Mouse (Mus musculus) lung, adult 18-20 months (tissue): Measurements from ENCODE around the gene Prmt9.

ENCODE experiments used
- DNase-seq, 2 experiments: peaks; one replicate each; pipeline ENCODE4 v3.0.0; 2022; ENCODE audit warnings: mixed read lengths in 2 of 2

Gene Prmt9

GRCm38 (mm10) chr8:77549121-77549706, at the start of gene Prmt9:
TSS of gene Prmt9 (plus strand) at chr8:77549397.
- peak; percentile 91 to 94 for DNase-seq

- DNase-seq = no peak
Measured at GRCm38 (mm10) chr8:77500264-77500663, 48.9 kb upstream of the Prmt9 start.

DNA sequence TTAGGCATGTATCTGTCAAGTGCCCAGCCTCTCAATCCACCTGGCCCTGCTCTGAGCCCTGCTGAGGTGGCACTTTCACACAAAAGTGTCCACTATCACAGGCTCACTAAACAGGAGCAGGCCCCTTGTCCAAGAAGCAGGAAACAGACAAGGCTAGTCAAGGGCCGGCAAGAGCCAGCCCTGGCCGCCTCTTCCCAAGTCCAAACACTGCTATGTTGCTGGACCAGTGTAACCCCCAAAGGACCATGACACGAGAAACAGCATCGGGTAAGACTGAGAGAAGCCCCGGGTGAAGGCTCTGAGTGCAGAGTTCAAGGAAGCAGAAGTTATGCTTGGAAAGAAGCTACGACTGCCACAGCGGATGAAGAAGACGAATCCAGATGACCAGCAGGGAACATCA, 48.1 kb upstream of the Prmt9 start:
- no peak for DNase-seq

- no peak for DNase-seq
Measured at GRCm38 (mm10) chr8:77502547-77502946, 46.6 kb upstream of the Prmt9 start.

DNA sequence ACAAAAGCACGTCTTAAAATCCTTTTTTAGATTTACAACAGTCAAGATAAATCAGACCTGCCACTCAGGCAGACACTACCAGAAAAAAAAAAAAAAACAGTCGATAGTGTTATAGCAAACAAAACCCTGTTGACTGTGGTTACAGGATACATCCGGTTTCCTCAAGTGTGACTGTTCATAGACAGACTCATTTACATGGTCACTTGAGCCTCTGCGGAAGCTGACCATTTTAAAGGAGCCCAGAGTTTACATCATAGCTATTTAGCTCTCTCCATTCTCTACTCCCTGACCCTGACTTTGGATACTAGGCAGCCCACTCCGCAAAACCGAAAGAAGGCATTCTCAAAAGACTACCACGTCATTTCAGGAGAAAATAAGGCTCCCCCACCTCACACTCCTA, 42.7 kb upstream of the Prmt9 start:
- no peak for DNase-seq

- DNase-seq = no peak
Measured at GRCm38 (mm10) chr8:77507510-77508035, 41.6 kb upstream of the Prmt9 start.

GRCm38 (mm10) chr8:77509044-77509443, 40.2 kb upstream of the Prmt9 start:
- no peak for DNase-seq

- DNase-seq = no peak
Measured at GRCm38 (mm10) chr8:77510426-77510825, 38.8 kb upstream of the Prmt9 start.

DNA sequence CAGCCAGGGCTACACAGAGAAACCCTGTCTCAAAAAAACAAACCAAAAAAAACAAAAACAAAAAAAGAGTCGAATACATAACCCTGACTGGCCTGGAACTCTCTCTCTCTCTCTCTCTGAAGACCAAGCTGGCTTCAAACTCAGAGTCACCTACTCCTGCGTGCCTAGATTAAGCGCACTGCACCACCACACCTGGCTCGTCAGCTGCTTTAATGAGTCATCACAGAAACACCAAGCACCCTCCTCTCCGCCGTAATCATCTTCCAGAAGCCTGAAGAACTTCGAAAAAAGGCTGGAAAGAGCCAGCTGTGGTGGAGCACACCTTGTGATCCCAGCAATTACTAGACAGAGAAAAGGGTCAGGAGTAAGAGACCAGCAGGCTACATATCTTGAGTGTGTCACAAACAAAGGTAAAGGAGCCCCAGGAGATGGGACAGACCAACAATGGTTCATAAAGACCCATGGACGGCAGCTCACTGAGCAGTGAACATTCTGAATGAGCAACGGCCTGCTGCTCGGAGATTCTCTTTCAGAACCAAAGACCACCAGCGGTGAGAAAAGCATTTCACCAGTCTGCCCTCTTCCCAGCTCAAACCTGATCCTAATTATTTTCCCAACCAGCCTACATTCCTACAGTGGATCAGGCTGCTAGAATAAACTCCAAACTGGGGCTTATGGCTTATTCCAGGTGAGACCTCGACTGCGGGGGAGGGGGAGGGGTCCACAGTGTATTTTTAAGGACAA, 37.3 kb upstream of the Prmt9 start:
- no peak for DNase-seq

DNA sequence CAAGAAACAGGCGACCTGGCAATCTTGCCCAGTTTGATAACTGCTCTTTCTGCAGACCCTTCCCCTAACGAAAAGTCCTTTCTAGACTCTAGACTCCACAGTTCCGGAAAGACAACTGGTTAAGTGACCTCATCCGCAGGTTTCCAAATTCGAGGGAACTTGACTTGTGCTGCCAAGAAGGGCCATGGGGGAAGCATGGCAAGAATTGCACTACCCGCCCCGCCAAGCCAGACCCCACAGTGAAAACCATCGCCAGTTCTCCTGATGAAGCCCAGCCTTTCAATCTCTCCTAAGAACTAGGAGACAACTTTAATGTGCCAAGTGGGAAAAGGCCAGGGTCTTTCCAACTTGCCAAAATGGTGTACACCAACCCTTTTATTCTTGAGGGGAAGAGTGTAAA, 34.0 kb upstream of the Prmt9 start:
- DNase-seq = no peak

DNA sequence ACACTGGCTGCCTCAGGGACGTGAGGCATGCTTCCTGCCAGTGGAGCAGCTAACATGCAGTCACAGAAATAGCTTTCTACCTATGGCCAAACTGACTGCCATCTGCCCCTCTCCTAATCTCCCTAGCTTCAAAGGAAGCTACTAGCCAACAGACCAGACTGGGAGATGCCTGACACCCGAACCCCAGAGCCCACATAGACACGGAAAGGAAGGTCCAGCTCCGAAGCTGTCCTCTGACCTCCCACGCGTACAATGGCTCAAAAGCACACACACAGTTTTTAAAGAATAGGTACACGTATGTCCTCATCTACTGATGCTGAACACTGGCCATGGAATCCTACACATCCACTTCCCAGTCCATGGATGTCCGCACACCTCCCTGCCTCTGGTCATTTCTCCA, 33.4 kb upstream of the Prmt9 start:
- no peak for DNase-seq

GRCm38 (mm10) chr8:77516845-77517244, 32.4 kb upstream of the Prmt9 start:
- DNase-seq = peak in 1 of 2 experiments; percentile 24

DNA sequence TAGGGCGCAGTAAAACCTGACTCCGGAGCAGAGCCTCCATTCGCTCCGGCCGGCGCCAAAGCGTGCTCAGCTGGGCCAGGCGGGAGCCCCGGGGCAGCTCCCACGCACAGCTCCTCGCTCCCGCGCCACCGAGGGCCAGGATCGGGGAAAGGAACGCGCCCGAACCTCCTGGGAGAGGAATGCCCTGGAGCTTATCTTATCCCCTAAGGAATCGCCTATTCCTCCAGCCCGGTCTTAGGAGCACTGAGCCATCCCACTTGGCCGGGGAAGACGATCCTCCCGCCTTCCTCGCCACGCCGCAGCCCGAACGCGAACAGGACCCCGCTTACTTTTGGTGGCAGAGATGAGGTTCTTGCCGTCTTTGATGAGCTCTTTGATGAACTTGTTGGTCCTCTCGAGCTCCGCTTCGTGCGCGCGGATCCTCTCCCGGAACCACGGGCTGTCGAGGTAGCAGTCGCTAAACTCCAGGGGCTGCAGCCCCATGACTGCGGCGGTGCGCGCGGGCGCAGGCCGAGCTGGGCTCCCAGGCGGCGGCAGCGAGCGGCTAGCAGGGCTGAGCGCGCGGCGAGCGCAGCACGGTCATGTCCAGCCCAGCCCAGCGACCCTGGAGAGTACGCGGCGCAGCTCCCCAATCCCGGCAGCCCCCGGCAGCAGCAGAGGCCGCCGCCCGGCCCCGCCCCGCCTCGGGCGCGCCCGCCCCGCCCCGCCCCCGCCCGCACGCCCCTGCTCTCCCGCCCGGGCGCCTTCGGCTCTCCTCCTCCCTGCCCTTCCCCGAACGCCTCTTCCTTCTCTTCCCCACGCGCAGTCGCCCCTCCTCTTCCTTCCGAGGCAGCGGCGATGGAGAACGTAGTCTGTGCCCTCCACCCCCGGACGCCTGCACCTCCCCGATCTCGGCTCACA, 31.6 kb upstream of the Prmt9 start, which contains the start of gene Arhgap10:
Arhgap10 (minus strand) TSS at position 653 of the 900 bp plus-strand sequence.
- peak; percentile 88 to 91 for DNase-seq

DNA sequence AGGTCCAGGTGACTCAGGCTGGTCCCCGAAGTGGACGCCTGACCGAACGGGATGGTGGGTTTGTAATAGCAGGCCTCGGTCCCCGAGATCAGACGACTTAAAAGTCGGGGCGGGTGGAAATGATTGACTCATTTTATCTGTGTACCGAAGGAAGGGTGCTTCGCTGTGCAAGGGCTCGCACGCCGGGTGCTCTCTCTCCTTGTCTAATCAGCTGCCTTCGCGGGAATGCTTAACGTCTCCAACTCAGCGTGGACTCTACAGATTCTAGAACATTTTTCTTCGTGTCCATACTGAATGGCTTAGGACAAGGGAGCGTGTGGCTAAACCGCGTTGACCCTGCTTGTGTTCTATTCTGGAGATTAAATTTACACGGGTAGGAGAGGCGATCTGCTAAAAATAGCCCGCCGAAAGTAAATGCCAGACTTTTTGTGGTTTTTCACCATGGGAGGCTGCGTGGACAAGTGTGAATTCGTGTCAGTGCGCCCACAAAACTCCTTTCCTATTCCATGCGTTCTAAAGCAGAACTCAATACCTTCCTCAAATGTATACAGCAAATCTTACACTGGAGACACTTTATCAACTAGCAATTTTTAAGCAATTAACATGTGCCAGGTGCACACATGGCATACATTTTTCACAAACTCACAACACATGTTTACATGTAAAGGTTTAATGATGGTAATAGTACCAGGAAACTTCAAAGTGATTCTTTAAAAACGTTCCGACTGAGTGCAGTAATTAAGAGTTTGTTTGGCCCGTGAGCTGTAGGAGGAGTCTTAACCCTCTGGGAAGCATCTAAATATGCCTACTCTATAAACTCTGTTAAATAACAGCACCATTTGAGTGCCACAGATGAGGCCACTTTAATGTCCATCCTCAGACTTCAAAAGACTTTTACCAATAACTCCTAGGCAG, 30.7 kb upstream of the Prmt9 start:
- no peak for DNase-seq

DNA sequence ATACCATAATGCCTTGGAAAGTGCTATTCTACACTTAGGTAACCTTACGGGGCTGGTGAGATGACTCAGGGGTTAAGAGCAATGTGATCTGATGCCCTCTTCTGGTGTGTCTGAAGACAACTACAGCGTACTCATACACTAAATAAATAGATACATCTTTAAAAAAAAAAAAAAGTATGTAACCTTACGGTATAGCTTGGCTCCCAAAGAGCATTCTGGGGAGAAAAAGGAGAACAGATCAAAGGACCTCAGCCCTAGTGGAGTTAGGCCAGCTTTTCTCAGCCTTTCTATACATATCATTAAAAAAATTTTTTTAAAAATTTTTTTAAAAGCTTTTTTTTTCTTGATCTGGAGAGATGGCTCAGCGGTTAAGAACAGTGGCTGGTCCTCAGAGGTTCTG, 28.6 kb upstream of the Prmt9 start:
- no peak for DNase-seq

DNA sequence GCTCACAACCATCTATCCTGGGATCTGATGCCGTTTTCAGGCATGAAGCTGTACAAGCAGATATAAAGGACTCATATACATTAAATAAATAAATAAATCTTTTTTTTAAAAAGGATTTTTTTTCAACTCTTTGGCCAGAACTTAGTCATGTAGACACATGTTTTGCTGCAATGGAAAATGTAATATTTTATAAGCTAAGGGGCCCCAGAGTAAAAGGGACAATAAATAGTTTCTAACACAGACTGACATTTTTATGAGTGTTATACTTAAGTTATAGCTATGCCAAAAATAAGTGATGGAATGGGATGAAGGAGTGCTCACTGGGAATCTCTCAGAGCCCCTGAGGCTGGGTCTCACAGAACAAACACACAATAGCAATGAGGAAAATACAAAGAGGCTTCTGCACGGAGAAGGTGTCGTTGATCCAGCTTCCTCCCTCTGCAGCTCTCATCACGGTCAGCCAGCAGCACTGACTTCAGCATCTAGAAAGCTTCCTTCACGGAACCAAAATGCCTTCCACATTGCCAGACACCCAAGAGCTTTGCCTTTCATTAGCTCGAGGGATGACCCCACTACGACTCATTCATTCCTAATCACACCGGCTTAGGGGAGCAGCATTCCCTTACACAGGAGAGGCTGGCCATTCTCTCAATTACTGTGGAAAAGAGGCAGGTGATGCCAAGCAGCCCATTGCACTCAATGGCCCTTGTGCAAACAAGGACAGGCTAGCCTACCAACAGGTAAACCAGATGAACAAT, 28.0 kb upstream of the Prmt9 start:
- DNase-seq = no peak

- no peak for DNase-seq
Measured at GRCm38 (mm10) chr8:77522984-77523383, 26.2 kb upstream of the Prmt9 start.

DNA sequence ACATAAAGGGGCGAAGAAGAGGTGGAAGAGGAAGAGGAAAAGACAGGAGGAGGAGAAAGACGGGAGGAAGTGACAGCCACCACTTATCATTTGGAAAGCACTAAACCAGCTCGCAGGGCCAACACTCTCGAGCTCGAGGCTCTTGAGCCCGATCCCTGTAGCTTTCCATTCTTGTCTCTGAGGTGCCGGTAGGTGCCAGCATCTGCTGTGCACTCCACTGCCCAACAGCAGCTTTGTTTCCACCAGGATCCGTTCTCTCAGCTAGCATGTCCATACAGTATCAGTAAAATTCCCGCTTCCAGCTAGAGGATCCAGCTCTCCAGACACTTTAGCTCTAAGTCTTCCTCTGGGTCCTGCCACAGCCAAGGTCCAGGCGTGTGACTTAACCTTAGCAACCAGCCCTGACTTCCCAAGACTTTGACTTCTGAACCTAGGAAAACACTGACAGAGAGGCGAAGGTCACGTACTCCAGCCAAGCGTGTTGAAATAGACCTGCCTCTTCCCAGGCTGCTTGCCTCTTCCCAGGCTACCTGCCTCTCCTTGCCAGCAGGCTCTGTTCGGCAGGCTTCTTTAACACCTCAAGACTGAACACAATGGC, 25.1 kb upstream of the Prmt9 start:
- DNase-seq = peak in 1 of 2 experiments; percentile 34

- DNase-seq = no peak
Measured at GRCm38 (mm10) chr8:77524906-77525305, 24.3 kb upstream of the Prmt9 start.

- DNase-seq = no peak
Measured at GRCm38 (mm10) chr8:77526130-77526529, 23.1 kb upstream of the Prmt9 start.
